Mouse (Mus musculus) small intestine, adult 2 months (tissue): ENCODE measurements around the gene Tspan33.

Experiments used
- CTCF ChIP-seq: fragments of 200-500 bp; IDR thresholded peaks from 2 replicates; pipeline ENCODE4 v1.5.1; 2012; ENCODE audit warnings: low read depth, mild to moderate bottlenecking, control low read depth, inconsistent platforms, low read length, moderate library complexity, mixed read lengths; ENCODE audit not compliant: insufficient replicate concordance, insufficient read length; ENCODE audit errors: extremely low read depth
- POLR2A ChIP-seq: fragments of 200-500 bp; IDR thresholded peaks from 2 replicates; pipeline ENCODE4 v1.6.1; 2012; ENCODE audit warnings: low read depth, mild to moderate bottlenecking, control low read depth, inconsistent platforms, low read length, moderate library complexity

GRCm38 (mm10) chr6:29711318-29711717 lies 17.3 kb downstream of the Tspan33 start:
- TF ChIP-seq CTCF (no peak), POLR2A (no peak)
